Mouse (Mus musculus): ENCODE results near the gene Cptp. TPM values are rescaled to one million over a fixed set of nuclear protein-coding genes. Genes with fewer than 3 reads are reported as not detected.

Gene Cptp
- polyA plus RNA-seq (2015; fragmentation: Illumina TruSeq; extraction: RNeasy Lipid Tissue Mini Kit (QIAGEN cat#74804); ENCODE audit: insufficient read depth, low read depth, low replicate concordance): 2.7 TPM

GRCm38 (mm10) chr4:155869317-155870033 is at the start of gene Cptp, which contains the start of gene Ints11:
Gene Cptp, minus strand, starts transcription at chr4:155869440.
Gene Ints11, plus strand, starts transcription at chr4:155869546.

GRCm38 (mm10) chr4:155891551-155892001 is 22.3 kb upstream of the Cptp start, which contains the start of the genes Pusl1 and Acap3:
Gene Pusl1, minus strand, starts transcription at chr4:155891781.
Gene Acap3, plus strand, starts transcription at chr4:155891822.

GRCm38 (mm10) chr4:155863001-155863400 is 6.2 kb downstream of the Cptp start, which contains the start of gene Tas1r3:
Gene Tas1r3, minus strand, starts transcription at chr4:155863362.

DNA sequence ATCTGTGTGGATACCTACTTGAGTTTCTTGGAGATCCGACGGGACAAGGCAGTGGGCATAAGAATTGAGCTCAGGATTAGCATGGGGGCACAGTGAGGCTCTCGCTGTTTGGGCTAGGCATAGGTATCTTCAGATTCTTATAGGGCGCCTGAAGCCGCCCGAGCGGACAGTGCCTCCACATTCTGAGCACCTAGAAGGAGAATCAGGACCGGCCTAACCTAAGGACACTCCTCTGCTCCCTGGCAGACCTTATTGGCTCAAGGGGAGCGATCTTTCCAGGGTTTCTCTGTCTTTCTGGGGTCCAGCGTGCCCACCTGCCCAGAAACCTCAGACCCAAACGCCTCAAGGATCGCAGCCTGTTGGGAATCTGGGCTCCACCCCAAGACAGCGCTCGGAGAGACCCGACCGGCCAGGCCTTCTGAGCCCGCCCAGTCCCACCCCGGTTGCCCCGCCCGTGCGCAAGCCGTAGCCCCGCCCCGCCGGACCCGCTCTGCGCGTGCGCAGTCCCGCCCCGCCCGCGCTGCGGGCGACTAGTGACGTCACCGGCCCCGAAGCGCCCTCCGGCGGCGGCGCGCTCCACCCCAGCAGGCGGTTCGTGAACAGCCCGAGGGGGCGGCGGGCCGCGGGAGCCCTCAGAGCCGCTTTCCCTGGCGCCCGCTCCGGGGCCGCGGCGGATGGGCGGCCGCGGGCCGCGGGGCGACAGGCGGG is 22.2 kb downstream of the Cptp start, which contains the start of gene Dvl1:
TSS of gene Dvl1 (plus strand) at position 532 of the 708 bp plus-strand sequence.

DNA sequence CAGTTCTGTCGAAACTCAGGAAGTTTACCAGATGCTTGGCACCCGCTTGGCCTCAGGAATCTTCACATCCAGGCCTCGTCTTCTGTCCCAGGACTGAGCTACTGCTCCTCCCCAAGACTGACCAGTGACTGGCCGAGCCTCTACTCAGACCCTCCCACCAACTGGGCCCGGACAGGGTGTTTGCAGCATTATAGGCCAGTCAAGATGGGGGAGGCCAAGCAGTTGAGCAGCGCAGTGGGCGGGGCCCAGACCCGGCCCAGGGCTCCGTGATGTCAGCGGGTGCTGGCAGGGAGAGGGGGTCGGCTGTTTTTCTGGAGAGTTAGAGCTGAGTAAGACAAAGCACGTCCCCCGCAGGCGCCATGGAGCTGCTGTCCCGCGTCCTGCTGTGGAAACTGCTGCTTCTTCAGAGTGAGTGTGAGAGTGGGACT is 29.7 kb downstream of the Cptp start, which contains the start of gene Mxra8:
TSS of gene Mxra8 (plus strand) at position 198 of the 428 bp plus-strand sequence.

DNA sequence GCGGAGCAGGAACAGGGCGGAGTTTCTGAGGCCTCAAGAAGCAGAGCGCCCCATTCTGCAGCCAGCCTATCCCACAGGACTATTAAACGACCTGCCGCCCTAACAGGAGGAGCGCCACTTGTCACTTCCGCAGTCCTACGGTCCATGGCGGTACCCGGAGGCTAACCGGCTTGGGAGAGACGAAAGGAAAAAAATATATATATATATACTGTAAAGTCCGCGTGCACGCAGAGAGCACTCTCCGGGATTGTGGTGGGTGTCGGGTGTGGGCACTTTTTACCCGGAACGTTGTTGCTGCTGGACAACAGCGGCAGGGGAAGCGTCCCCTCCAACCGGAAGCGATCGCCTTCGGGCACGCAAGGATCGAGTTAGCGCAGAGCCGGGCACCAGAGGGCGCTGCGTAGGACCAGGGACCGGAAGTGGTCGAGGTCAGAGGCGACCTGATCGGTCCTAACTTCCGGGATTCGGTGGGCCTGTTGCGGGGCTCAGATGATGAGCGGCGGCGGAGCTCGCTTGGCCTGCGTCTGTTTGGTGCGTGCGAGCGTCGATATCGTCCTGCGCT is 38.0 kb downstream of the Cptp start, which contains the start of gene Aurkaip1:
TSS of gene Aurkaip1 (plus strand) at position 68 of the 562 bp plus-strand sequence.

Other genes starting within 250 kb of the Cptp start
- gene Cdk11b, start 244.6 kb downstream of the Cptp start, polyA plus RNA-seq (2015; fragmentation: Illumina TruSeq; extraction: RNeasy Lipid Tissue Mini Kit (QIAGEN cat#74804); ENCODE audit: insufficient read depth, low read depth, low replicate concordance): 36.0 TPM
- gene Gm10563, start 224.0 kb downstream of the Cptp start, polyA plus RNA-seq (2015; fragmentation: Illumina TruSeq; extraction: RNeasy Lipid Tissue Mini Kit (QIAGEN cat#74804); ENCODE audit: insufficient read depth, low read depth, low replicate concordance): not detected
- 10.6 TPM for gene Mmp23, start 216.1 kb downstream of the Cptp start, polyA plus RNA-seq (2015; fragmentation: Illumina TruSeq; extraction: RNeasy Lipid Tissue Mini Kit (QIAGEN cat#74804); ENCODE audit: insufficient read depth, low read depth, low replicate concordance)
- gene Mib2, start 200.2 kb downstream of the Cptp start, polyA plus RNA-seq (2015; fragmentation: Illumina TruSeq; extraction: RNeasy Lipid Tissue Mini Kit (QIAGEN cat#74804); ENCODE audit: insufficient read depth, low read depth, low replicate concordance): 17.5 TPM
- 3.8 TPM for gene Fndc10, start 175.1 kb downstream of the Cptp start, polyA plus RNA-seq (2015; fragmentation: Illumina TruSeq; extraction: RNeasy Lipid Tissue Mini Kit (QIAGEN cat#74804); ENCODE audit: insufficient read depth, low read depth, low replicate concordance)
- 15.1 TPM for gene Ssu72, start 164.6 kb downstream of the Cptp start, polyA plus RNA-seq (2015; fragmentation: Illumina TruSeq; extraction: RNeasy Lipid Tissue Mini Kit (QIAGEN cat#74804); ENCODE audit: insufficient read depth, low read depth, low replicate concordance)
- 0.18 TPM for gene Tmem240, start 134.6 kb downstream of the Cptp start, polyA plus RNA-seq (2015; fragmentation: Illumina TruSeq; extraction: RNeasy Lipid Tissue Mini Kit (QIAGEN cat#74804); ENCODE audit: insufficient read depth, low read depth, low replicate concordance)
- gene Atad3a, start 108.3 kb downstream of the Cptp start, polyA plus RNA-seq (2015; fragmentation: Illumina TruSeq; extraction: RNeasy Lipid Tissue Mini Kit (QIAGEN cat#74804); ENCODE audit: insufficient read depth, low read depth, low replicate concordance): 21.6 TPM
- gene Vwa1, start 94.7 kb downstream of the Cptp start, polyA plus RNA-seq (2015; fragmentation: Illumina TruSeq; extraction: RNeasy Lipid Tissue Mini Kit (QIAGEN cat#74804); ENCODE audit: insufficient read depth, low read depth, low replicate concordance): 6.9 TPM
- gene Tmem88b, start 83.6 kb downstream of the Cptp start, polyA plus RNA-seq (2015; fragmentation: Illumina TruSeq; extraction: RNeasy Lipid Tissue Mini Kit (QIAGEN cat#74804); ENCODE audit: insufficient read depth, low read depth, low replicate concordance): 0.22 TPM
- gene Ankrd65, start 79.0 kb downstream of the Cptp start, polyA plus RNA-seq (2015; fragmentation: Illumina TruSeq; extraction: RNeasy Lipid Tissue Mini Kit (QIAGEN cat#74804); ENCODE audit: insufficient read depth, low read depth, low replicate concordance): not detected
- gene Mrpl20, start 66.6 kb downstream of the Cptp start, polyA plus RNA-seq (2015; fragmentation: Illumina TruSeq; extraction: RNeasy Lipid Tissue Mini Kit (QIAGEN cat#74804); ENCODE audit: insufficient read depth, low read depth, low replicate concordance): 43.6 TPM
- gene Ccnl2, start 57.0 kb downstream of the Cptp start, polyA plus RNA-seq (2015; fragmentation: Illumina TruSeq; extraction: RNeasy Lipid Tissue Mini Kit (QIAGEN cat#74804); ENCODE audit: insufficient read depth, low read depth, low replicate concordance): 114 TPM
- 38.2 TPM for gene Aurkaip1, start 38.2 kb downstream of the Cptp start, polyA plus RNA-seq (2015; fragmentation: Illumina TruSeq; extraction: RNeasy Lipid Tissue Mini Kit (QIAGEN cat#74804); ENCODE audit: insufficient read depth, low read depth, low replicate concordance)
- 34.6 TPM for gene Mxra8, start 29.8 kb downstream of the Cptp start, polyA plus RNA-seq (2015; fragmentation: Illumina TruSeq; extraction: RNeasy Lipid Tissue Mini Kit (QIAGEN cat#74804); ENCODE audit: insufficient read depth, low read depth, low replicate concordance)
- gene Dvl1, start 22.0 kb downstream of the Cptp start, polyA plus RNA-seq (2015; fragmentation: Illumina TruSeq; extraction: RNeasy Lipid Tissue Mini Kit (QIAGEN cat#74804); ENCODE audit: insufficient read depth, low read depth, low replicate concordance): 37.5 TPM
- not detected for gene Tas1r3, start 6.1 kb downstream of the Cptp start, polyA plus RNA-seq (2015; fragmentation: Illumina TruSeq; extraction: RNeasy Lipid Tissue Mini Kit (QIAGEN cat#74804); ENCODE audit: insufficient read depth, low read depth, low replicate concordance)
- 4.5 TPM for gene Ints11, start 106 bp upstream of the Cptp start, polyA plus RNA-seq (2015; fragmentation: Illumina TruSeq; extraction: RNeasy Lipid Tissue Mini Kit (QIAGEN cat#74804); ENCODE audit: insufficient read depth, low read depth, low replicate concordance)
- 6.6 TPM for gene Pusl1, start 22.3 kb upstream of the Cptp start, polyA plus RNA-seq (2015; fragmentation: Illumina TruSeq; extraction: RNeasy Lipid Tissue Mini Kit (QIAGEN cat#74804); ENCODE audit: insufficient read depth, low read depth, low replicate concordance)
- gene Acap3, start 22.4 kb upstream of the Cptp start, polyA plus RNA-seq (2015; fragmentation: Illumina TruSeq; extraction: RNeasy Lipid Tissue Mini Kit (QIAGEN cat#74804); ENCODE audit: insufficient read depth, low read depth, low replicate concordance): 3.7 TPM
- gene Ube2j2, start 74.4 kb upstream of the Cptp start, polyA plus RNA-seq (2015; fragmentation: Illumina TruSeq; extraction: RNeasy Lipid Tissue Mini Kit (QIAGEN cat#74804); ENCODE audit: insufficient read depth, low read depth, low replicate concordance): 15.4 TPM
- 15.8 TPM for gene C1qtnf12, start 92.9 kb upstream of the Cptp start, polyA plus RNA-seq (2015; fragmentation: Illumina TruSeq; extraction: RNeasy Lipid Tissue Mini Kit (QIAGEN cat#74804); ENCODE audit: insufficient read depth, low read depth, low replicate concordance)
- 1.6 TPM for gene B3galt6, start 123.2 kb upstream of the Cptp start, polyA plus RNA-seq (2015; fragmentation: Illumina TruSeq; extraction: RNeasy Lipid Tissue Mini Kit (QIAGEN cat#74804); ENCODE audit: insufficient read depth, low read depth, low replicate concordance)
- 42.9 TPM for gene Sdf4, start 123.4 kb upstream of the Cptp start, polyA plus RNA-seq (2015; fragmentation: Illumina TruSeq; extraction: RNeasy Lipid Tissue Mini Kit (QIAGEN cat#74804); ENCODE audit: insufficient read depth, low read depth, low replicate concordance)
- not detected for gene Tnfrsf4, start 144.4 kb upstream of the Cptp start, polyA plus RNA-seq (2015; fragmentation: Illumina TruSeq; extraction: RNeasy Lipid Tissue Mini Kit (QIAGEN cat#74804); ENCODE audit: insufficient read depth, low read depth, low replicate concordance)
- gene Tnfrsf18, start 156.7 kb upstream of the Cptp start, polyA plus RNA-seq (2015; fragmentation: Illumina TruSeq; extraction: RNeasy Lipid Tissue Mini Kit (QIAGEN cat#74804); ENCODE audit: insufficient read depth, low read depth, low replicate concordance): not detected
- gene Ttll10, start 190.0 kb upstream of the Cptp start, polyA plus RNA-seq (2015; fragmentation: Illumina TruSeq; extraction: RNeasy Lipid Tissue Mini Kit (QIAGEN cat#74804); ENCODE audit: insufficient read depth, low read depth, low replicate concordance): 5.0 TPM
- gene 9430015G10Rik, start 240.5 kb upstream of the Cptp start, polyA plus RNA-seq (2015; fragmentation: Illumina TruSeq; extraction: RNeasy Lipid Tissue Mini Kit (QIAGEN cat#74804); ENCODE audit: insufficient read depth, low read depth, low replicate concordance): 3.1 TPM